Mouse (Mus musculus): Measurements from ENCODE around the gene Smim20. TPM values are rescaled to one million over a fixed set of nuclear protein-coding genes. Genes with fewer than 3 reads are reported as not detected.

The Smim20 gene
- polyA plus RNA-seq, 1 experiment from 2014 or later = 103 TPM

DNA sequence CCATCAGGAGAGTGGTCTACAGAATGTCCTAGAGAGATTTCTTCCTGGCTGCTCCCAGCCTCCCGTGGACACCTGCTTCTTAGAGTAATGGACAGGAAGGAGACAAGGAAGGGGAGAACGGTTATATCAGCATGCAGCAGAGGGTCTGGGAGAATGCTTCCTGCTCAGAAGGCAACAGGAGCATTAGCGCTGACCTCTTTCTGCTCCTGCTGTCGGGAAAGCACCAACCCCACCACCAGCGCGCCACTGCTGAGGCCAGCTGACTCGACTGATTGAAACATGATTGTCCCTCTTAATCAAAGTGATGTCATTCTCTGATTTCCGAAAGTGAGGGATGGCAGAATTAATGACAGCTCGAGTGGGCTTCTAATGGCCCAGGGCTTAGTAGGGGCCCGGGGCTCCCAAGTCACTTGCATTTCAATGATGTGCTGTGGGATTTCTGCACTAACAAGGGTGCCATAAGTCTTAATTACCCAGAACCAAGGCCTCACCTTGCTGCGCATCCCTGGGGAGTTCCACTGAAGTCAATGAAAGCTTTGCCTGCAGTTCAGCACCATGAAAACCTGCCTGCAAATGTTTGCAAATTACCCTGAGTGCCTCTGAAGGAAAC lies 26.9 kb upstream of the Smim20 start:
- Histone ChIP-seq H3K27ac (ENCODE audit: low read depth) (no peak overlapping the region), H3K4me3 (ENCODE audit: low read depth, low read length) (no peak overlapping the region), H3K9me3 (ENCODE audit: control insufficient read depth, low read length) (no peaks in the 10 kb centered on the region), H3K4me2 (ENCODE audit: low read length) (no peak overlapping the region), H3K9ac (ENCODE audit: low read length) (no peak overlapping the region), H3K4me1 (replicated peaks; ENCODE audit: control insufficient read depth, insufficient read depth, low read length) (peaks cover 5% of the 10 kb centered on the region), H3K36me3 (ENCODE audit: control insufficient read depth, insufficient read depth, low read length) (no peaks in the 10 kb centered on the region), H3K27me3 (replicated peaks; ENCODE audit: control insufficient read depth, insufficient read depth, low read length) (no peaks in the 10 kb centered on the region)
- WGBS = 50% methylated on average over 11 of the region's 11 CpGs
- ATAC-seq (replicated peaks; ENCODE audit: low FRiP score, low TSS enrichment, low read depth) (no peak), DNase-seq (ENCODE audit: low spot score) (no peak)

GRCm38 (mm10) chr5:53241109-53241508 lies 25.8 kb upstream of the Smim20 start:
- Histone ChIP-seq H3K9me3 (ENCODE audit: control insufficient read depth, low read length) (no peaks in the 10 kb centered on the region), H3K9ac (ENCODE audit: low read length) (no peak overlapping the region), H3K27me3 (replicated peaks; ENCODE audit: control insufficient read depth, insufficient read depth, low read length) (no peaks in the 10 kb centered on the region), H3K4me3 (ENCODE audit: low read depth, low read length) (no peak overlapping the region), H3K4me2 (ENCODE audit: low read length) (no peak overlapping the region), H3K4me1 (replicated peaks; ENCODE audit: control insufficient read depth, insufficient read depth, low read length) (no peaks in the 10 kb centered on the region; the same call in 1 of the 2 replicates), H3K36me3 (ENCODE audit: control insufficient read depth, insufficient read depth, low read length) (no peaks in the 10 kb centered on the region), H3K27ac (ENCODE audit: low read depth) (no peak overlapping the region)
- no peak for ATAC-seq (replicated peaks; ENCODE audit: low FRiP score, low TSS enrichment, low read depth)
- no peak for DNase-seq (ENCODE audit: low spot score)
- WGBS = 52% methylated on average over 2 of the region's 2 CpGs

- DNase-seq (ENCODE audit: low spot score) (no peak), ATAC-seq (replicated peaks; ENCODE audit: low FRiP score, low TSS enrichment, low read depth) (no peak)
- no peaks in the 10 kb centered on the region for H3K4me1 ChIP-seq (replicated peaks; ENCODE audit: control insufficient read depth, insufficient read depth, low read length)
- no peaks in the 10 kb centered on the region for H3K9me3 ChIP-seq (ENCODE audit: control insufficient read depth, low read length)
- no peaks in the 10 kb centered on the region for H3K36me3 ChIP-seq (ENCODE audit: control insufficient read depth, insufficient read depth, low read length)
- H3K27ac ChIP-seq (ENCODE audit: low read depth) = no peak overlapping the region
- WGBS = 84% methylated on average over 5 of the region's 5 CpGs
- no peaks in the 10 kb centered on the region for H3K27me3 ChIP-seq (replicated peaks; ENCODE audit: control insufficient read depth, insufficient read depth, low read length)
- H3K9ac ChIP-seq (ENCODE audit: low read length) = no peak overlapping the region
- H3K4me3 ChIP-seq (ENCODE audit: low read depth, low read length) = no peak overlapping the region
- no peak overlapping the region for H3K4me2 ChIP-seq (ENCODE audit: low read length)
Measured at GRCm38 (mm10) chr5:53241963-53242362, 24.9 kb upstream of the Smim20 start.

DNA sequence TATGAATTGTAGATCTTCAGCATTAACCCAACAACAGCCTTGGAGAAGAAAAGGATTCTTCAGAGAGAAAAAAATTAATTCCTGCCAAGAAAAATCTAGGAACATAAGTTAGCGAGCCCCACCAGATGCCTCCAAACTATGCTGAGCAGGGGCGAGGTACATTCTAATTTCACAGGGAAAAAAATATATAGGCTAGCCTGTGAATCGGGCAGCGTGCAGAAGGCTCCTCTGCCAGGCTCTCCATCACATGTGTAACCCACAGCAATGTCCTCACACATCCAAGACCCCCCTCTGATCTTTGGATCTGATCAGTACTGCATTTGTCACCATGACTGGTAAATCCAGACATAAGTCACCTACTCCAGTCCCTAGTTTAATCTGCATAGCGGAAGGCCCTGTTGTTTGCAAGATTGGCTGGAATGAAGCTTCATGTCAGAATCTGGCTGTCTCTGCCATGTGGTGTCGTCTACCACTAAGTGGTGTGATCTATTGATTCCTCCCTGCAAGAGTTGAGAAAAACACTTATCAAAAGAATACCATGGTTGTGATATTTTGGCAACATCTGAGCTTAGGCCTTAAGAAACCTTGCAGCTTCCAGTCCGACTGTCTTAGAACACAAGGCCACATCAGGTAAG lies 23.9 kb upstream of the Smim20 start:
- Histone ChIP-seq H3K27me3 (replicated peaks; ENCODE audit: control insufficient read depth, insufficient read depth, low read length) (no peaks in the 10 kb centered on the region), H3K36me3 (ENCODE audit: control insufficient read depth, insufficient read depth, low read length) (no peaks in the 10 kb centered on the region), H3K9me3 (ENCODE audit: control insufficient read depth, low read length) (no peaks in the 10 kb centered on the region), H3K4me2 (ENCODE audit: low read length) (no peak overlapping the region), H3K4me1 (replicated peaks; ENCODE audit: control insufficient read depth, insufficient read depth, low read length) (no peaks in the 10 kb centered on the region), H3K9ac (ENCODE audit: low read length) (no peak overlapping the region), H3K4me3 (ENCODE audit: low read depth, low read length) (no peak overlapping the region), H3K27ac (ENCODE audit: low read depth) (no peak overlapping the region)
- WGBS = 84% methylated on average over 7 of the region's 7 CpGs
- no peak for DNase-seq (ENCODE audit: low spot score)
- ATAC-seq (replicated peaks; ENCODE audit: low FRiP score, low TSS enrichment, low read depth) = no peak

DNA sequence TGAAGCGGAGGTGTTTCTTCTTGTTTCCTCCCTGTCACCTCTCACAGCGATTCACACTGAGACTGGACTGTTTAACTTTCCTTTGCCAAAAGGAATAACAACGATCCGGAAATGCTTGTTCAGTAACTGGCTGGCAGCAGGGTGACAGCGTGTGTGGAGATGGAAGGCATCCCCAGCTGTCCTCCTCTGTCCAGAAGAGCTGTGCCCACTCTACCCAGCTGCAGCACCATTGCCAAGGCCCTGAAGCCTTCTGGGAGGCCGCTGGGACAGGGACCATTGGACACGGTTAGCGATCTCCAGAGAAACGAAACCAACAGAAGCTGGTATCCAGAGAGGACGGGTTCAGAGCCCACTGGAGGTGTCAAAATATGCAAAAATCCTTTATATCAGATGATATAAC lies 22.9 kb upstream of the Smim20 start:
- 69% methylated on average over 10 of the region's 10 CpGs for WGBS

DNA sequence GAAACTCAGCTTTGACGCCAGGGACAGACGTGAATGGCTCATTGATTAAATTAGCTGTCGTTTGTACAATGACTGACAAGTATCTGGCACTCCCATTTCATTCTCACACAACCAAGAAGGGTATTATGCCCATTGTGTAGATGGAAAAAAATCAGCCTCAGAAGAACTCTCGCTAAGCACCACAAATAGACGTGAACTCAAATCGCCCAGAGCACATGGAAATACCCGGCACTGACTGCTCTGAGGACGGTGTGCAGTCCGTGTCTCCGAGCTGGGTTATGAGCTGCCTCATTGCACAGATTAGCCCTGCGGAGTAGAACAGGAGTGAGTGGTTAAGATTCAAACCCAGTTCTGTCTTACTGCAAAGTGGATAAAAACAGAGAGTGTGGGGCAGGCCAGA lies 18.4 kb upstream of the Smim20 start:
- Histone ChIP-seq H3K4me3 (ENCODE audit: low read depth, low read length) (no peak overlapping the region), H3K36me3 (ENCODE audit: control insufficient read depth, insufficient read depth, low read length) (no peaks in the 10 kb centered on the region), H3K4me1 (replicated peaks; ENCODE audit: control insufficient read depth, insufficient read depth, low read length) (no peaks in the 10 kb centered on the region), H3K27me3 (replicated peaks; ENCODE audit: control insufficient read depth, insufficient read depth, low read length) (0 out of 2 replicates have a peak, but pooled peaks cover 3% of the 10 kb centered on the region), H3K4me2 (ENCODE audit: low read length) (no peak overlapping the region), H3K27ac (ENCODE audit: low read depth) (no peak overlapping the region), H3K9ac (ENCODE audit: low read length) (no peak overlapping the region), H3K9me3 (ENCODE audit: control insufficient read depth, low read length) (no peaks in the 10 kb centered on the region)
- ATAC-seq (replicated peaks; ENCODE audit: low FRiP score, low TSS enrichment, low read depth) = no peak
- DNase-seq (ENCODE audit: low spot score) = no peak
- 82% methylated on average over 11 of the region's 11 CpGs for WGBS

More for the DNA sequence above, 22.9 kb upstream of the Smim20 start:
- no peak overlapping the region for H3K27ac ChIP-seq (ENCODE audit: low read depth)
- no peak overlapping the region for H3K4me2 ChIP-seq (ENCODE audit: low read length)
- H3K27me3 ChIP-seq (replicated peaks; ENCODE audit: control insufficient read depth, insufficient read depth, low read length) = no peaks in the 10 kb centered on the region
- no peak overlapping the region for H3K9ac ChIP-seq (ENCODE audit: low read length)
- H3K4me3 ChIP-seq (ENCODE audit: low read depth, low read length) = no peak overlapping the region
- no peaks in the 10 kb centered on the region for H3K36me3 ChIP-seq (ENCODE audit: control insufficient read depth, insufficient read depth, low read length)
- H3K9me3 ChIP-seq (ENCODE audit: control insufficient read depth, low read length) = no peaks in the 10 kb centered on the region
- ATAC-seq (replicated peaks; ENCODE audit: low FRiP score, low TSS enrichment, low read depth) (no peak), DNase-seq (ENCODE audit: low spot score) (no peak)
- H3K4me1 ChIP-seq (replicated peaks; ENCODE audit: control insufficient read depth, insufficient read depth, low read length) = no peaks in the 10 kb centered on the region

DNA sequence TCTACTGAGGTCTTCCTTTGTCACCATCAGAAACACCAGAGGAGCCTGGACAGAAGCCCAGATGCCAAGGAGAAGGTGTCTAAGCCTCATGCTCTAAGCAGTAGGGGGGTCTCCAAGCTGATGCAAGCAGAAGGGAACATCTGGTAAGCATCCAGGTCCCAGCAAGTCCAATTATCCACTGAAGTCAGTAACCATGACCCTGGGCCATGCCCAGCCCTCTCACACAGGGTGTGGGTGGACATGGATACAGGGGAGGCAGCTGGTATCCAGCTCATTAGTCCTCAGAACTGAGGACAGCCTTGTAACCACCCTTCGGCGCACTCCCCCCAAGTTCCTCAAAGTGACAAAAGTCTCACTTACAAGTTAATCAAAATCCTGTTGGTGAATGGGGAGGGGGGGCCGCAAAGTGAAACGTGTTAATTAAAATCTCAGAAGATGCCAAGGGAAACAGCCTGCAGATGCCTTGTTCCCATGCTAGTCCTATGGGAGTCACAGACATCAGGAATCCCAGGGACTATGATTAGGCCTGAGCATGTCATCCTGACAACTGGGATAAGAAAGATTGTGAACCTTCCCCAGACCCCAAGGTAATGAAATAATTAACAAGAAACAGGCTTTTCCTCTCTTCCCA lies 17.3 kb upstream of the Smim20 start:
- Histone ChIP-seq H3K4me3 (ENCODE audit: low read depth, low read length) (no peak overlapping the region), H3K4me2 (ENCODE audit: low read length) (no peak overlapping the region), H3K4me1 (replicated peaks; ENCODE audit: control insufficient read depth, insufficient read depth, low read length) (no peaks in the 10 kb centered on the region), H3K27me3 (replicated peaks; ENCODE audit: control insufficient read depth, insufficient read depth, low read length) (0 out of 2 replicates have a peak, but pooled peaks cover 3% of the 10 kb centered on the region), H3K27ac (ENCODE audit: low read depth) (no peak overlapping the region), H3K9me3 (ENCODE audit: control insufficient read depth, low read length) (no peaks in the 10 kb centered on the region), H3K9ac (ENCODE audit: low read length) (no peak overlapping the region), H3K36me3 (ENCODE audit: control insufficient read depth, insufficient read depth, low read length) (no peaks in the 10 kb centered on the region)
- 77% methylated on average over 4 of the region's 4 CpGs for WGBS
- DNase-seq (ENCODE audit: low spot score) = no peak
- no peak for ATAC-seq (replicated peaks; ENCODE audit: low FRiP score, low TSS enrichment, low read depth)

DNA sequence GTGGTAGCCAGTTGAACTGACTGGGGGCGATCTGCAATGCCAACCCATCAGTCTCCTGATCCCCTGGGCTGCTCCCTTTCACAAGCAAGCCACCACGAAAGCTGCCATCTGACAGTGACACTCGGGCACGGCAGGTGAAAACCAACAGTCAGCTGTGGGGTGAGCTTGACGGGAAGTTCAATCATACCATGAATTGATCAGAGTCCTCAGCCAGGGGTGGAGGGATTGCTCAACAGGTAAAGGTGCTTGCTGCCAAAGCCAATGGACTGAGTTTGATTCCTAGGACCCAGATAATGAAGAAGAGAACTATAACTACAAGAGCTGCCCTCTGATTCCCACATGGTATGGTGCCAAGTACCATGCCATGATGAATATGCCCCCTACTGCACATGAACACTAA lies 12.7 kb upstream of the Smim20 start:
- no peaks in the 10 kb centered on the region for H3K36me3 ChIP-seq (ENCODE audit: control insufficient read depth, insufficient read depth, low read length)
- H3K9me3 ChIP-seq (ENCODE audit: control insufficient read depth, low read length) = no peaks in the 10 kb centered on the region
- no peaks in the 10 kb centered on the region; the same call in 1 of the 2 replicates for H3K4me1 ChIP-seq (replicated peaks; ENCODE audit: control insufficient read depth, insufficient read depth, low read length)
- WGBS = 91% methylated on average over 5 of the region's 5 CpGs
- H3K27ac ChIP-seq (ENCODE audit: low read depth) = no peak overlapping the region
- no peak overlapping the region for H3K9ac ChIP-seq (ENCODE audit: low read length)
- H3K4me3 ChIP-seq (ENCODE audit: low read depth, low read length) = no peak overlapping the region
- DNase-seq (ENCODE audit: low spot score) (no peak), ATAC-seq (replicated peaks; ENCODE audit: low FRiP score, low TSS enrichment, low read depth) (no peak)
- H3K4me2 ChIP-seq (ENCODE audit: low read length) = no peak overlapping the region
- H3K27me3 ChIP-seq (replicated peaks; ENCODE audit: control insufficient read depth, insufficient read depth, low read length) = peaks cover 15% of the 10 kb centered on the region; the same call in 1 of the 2 replicates

Data from intestine, embryonic 14.5 days (tissue).